Mouse (Mus musculus) kidney, embryonic 16.5 days (tissue): ENCODE data around the gene Slc25a22. TPM values are rescaled to one million over a fixed set of nuclear protein-coding genes. Genes with fewer than 3 reads are reported as not detected.
A peak's percentile ranks its signal among the peaks of the same experiment; 100 is the strongest.
"Not testable (repeated sequence)": the region's sequence is repeated elsewhere in the genome, so short reads cannot be mapped to it uniquely, and the experiment has no call there.

ENCODE experiments used
- ATAC-seq: fragments of 200-750 bp; cut with Nextera tagmentation; 2 replicates; pipeline ENCODE4 v1.8.0; 2017; ENCODE audit warnings: moderate TSS enrichment; ENCODE audit not compliant: low FRiP score, low TSS enrichment
- H3K27ac ChIP-seq: fragments of 300-500 bp; sonication (generic); 2 replicates; pipeline ENCODE4 v1.5.1; 2014; ENCODE audit warnings: low read length
- H3K27me3 ChIP-seq: fragments of 300-500 bp; sonication (generic); 2 replicates; pipeline ENCODE4 v1.6.1; 2014; ENCODE audit warnings: low read length, control low read depth, mixed read lengths; ENCODE audit not compliant: insufficient read depth
- H3K36me3 ChIP-seq: fragments of 300-500 bp; sonication (generic); 2 replicates; pipeline ENCODE4 v1.6.1; 2014; ENCODE audit warnings: low read length, control low read depth, mixed read lengths; ENCODE audit not compliant: insufficient read depth
- H3K4me1 ChIP-seq: fragments of 300-500 bp; sonication (generic); 2 replicates; pipeline ENCODE4 v1.6.1; 2014; ENCODE audit warnings: low read length, control low read depth, mixed read lengths; ENCODE audit not compliant: insufficient read depth
- H3K4me2 ChIP-seq: fragments of 300-500 bp; sonication (generic); replicated peaks from 2 replicates; pipeline ENCODE4 v1.6.1; 2014; ENCODE audit warnings: low read depth, low read length
- H3K4me3 ChIP-seq: fragments of 300-500 bp; sonication (generic); 2 replicates; pipeline ENCODE4 v1.5.1; 2014; ENCODE audit warnings: mild to moderate bottlenecking, low read length
- H3K9ac ChIP-seq: fragments of 300-500 bp; sonication (generic); replicated peaks from 2 replicates; pipeline ENCODE4 v1.6.1; 2014; ENCODE audit warnings: low read length
- H3K9me3 ChIP-seq: fragments of 300-500 bp; sonication (generic); 2 replicates; pipeline ENCODE4 v1.6.1; 2016; ENCODE audit warnings: low read length, control low read depth
- WGBS: fragments of 180-500 bp; shearing (Covaris S2); extraction: QIAGEN DNeasy Blood & Tissue Kit; methylation state at CpG from one replicate; pipeline ENCODE4 v1.1.7; 2014; 5-methylcytosine and 5-hydroxymethylcytosine counted together
- polyA plus RNA-seq: library from polyadenylated mRNA; unstranded; fragments of >200 nt; fragmentation: Nextera tagmentation; extraction: Ambion mirVana; gene quantifications from 2 replicates; pipeline ENCODE4 v1.2.1, GENCODE M21; 2015

Slc25a22 gene
- polyA plus RNA-seq, 1 experiment from 2014 or later: 33.2 TPM

DNA sequence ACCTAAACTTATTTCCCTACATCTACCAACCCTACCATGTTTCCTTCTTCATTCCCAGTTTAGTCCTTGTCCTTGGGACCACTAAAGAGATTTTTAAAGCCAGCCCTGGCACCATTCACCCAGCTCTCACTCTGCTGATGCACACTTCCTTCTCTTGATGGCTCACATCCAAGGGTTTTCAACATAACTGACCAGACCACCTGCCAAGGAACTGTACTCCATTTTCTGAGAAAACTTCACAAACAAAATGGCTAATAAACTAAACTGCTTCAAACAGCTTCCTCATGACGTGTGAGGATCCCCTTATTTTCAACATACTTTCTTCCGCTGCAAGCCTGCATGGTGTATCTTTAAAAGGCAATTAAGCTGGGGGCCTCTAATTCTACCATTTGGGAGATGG is 15.9 kb upstream of the Slc25a22 start:
- Histone ChIP-seq H3K4me1 (peaks cover 16% of the 10 kb centered on the region), H3K27me3 (no peaks in the 10 kb centered on the region), H3K9me3 (no peaks in the 10 kb centered on the region), H3K9ac (no peak overlapping the region), H3K4me2 (no peak overlapping the region), H3K4me3 (no peak overlapping the region), H3K27ac (no peak overlapping the region), H3K36me3 (peaks cover 31% of the 10 kb centered on the region)
- ATAC-seq: no peak
- WGBS: 78% methylated on average over 2 of the region's 2 CpGs

GRCm38 (mm10) chr7:141451928-141452327 is 14.2 kb upstream of the Slc25a22 start:
- H3K4me3 ChIP-seq: no peak overlapping the region
- no peaks in the 10 kb centered on the region for H3K27me3 ChIP-seq
- H3K27ac ChIP-seq: no peak overlapping the region
- peaks cover 21% of the 10 kb centered on the region for H3K4me1 ChIP-seq
- no peak for ATAC-seq
- peaks cover 33% of the 10 kb centered on the region for H3K36me3 ChIP-seq
- H3K9me3 ChIP-seq: no peaks in the 10 kb centered on the region
- no peak overlapping the region; the same call in 1 of the 2 replicates for H3K9ac ChIP-seq
- H3K4me2 ChIP-seq: no peak overlapping the region

GRCm38 (mm10) chr7:141447110-141447991 is 9.7 kb upstream of the Slc25a22 start, which contains the start of gene Rplp2:
Gene Rplp2 (plus strand): TSS chr7:141447370.
- peak within 1 kb of the TSS; percentile 93 for H3K9ac ChIP-seq
- peak within 1 kb of the TSS; percentile 88 for H3K4me3 ChIP-seq
- H3K27me3 ChIP-seq: no peaks in the 10 kb centered on the region
- peaks cover 33% of the 10 kb centered on the region for H3K36me3 ChIP-seq
- H3K4me1 ChIP-seq: peaks cover 23% of the 10 kb centered on the region
- peak within 1 kb of the TSS; percentile 90 for H3K27ac ChIP-seq
- H3K4me2 ChIP-seq: peak within 1 kb of the TSS; percentile 83
- under 1% methylated on average over 63 of the region's 63 CpGs for WGBS
- no peaks in the 10 kb centered on the region for H3K9me3 ChIP-seq
- ATAC-seq: peak; percentile 87

GRCm38 (mm10) chr7:141446374-141446773 is 8.7 kb upstream of the Slc25a22 start:
- not testable (repeated sequence) for H3K4me2 ChIP-seq

DNA sequence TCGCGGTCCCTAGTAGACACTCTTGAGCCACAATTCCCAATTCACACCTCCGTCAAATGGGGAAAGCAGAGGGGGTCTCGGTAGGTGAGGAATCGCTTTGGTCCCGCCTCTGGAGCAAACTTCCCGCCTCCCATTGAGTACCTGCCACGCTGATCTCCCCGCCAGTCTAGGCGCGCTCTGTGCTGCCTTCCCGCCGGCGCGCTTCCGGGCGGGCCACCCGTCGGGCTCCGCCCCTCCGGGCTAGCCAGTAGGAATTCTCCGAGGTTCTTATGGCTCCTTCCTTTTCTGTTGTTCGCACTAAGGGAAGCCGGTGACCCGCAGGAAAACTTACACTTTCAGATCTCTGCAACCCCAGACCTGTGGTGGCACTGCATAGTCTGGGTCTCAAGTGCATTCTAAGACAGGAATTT is 6.1 kb upstream of the Slc25a22 start, which contains the start of gene Pidd1:
Gene Pidd1, minus strand, starts transcription at position 198 of the 410 bp plus-strand sequence.
- no peaks in the 10 kb centered on the region for H3K9me3 ChIP-seq
- H3K27ac ChIP-seq: peak within 1 kb of the TSS; percentile 68; the same call in 1 of the 2 replicates
- H3K4me2 ChIP-seq: peak within 1 kb of the TSS; percentile 89
- H3K36me3 ChIP-seq: peaks cover 16% of the 10 kb centered on the region; the same call in 1 of the 2 replicates
- H3K9ac ChIP-seq: peak within 1 kb of the TSS; percentile 66
- under 1% methylated on average over 25 of the region's 25 CpGs for WGBS
- peak; percentile 57 for ATAC-seq
- H3K4me3 ChIP-seq: peak within 1 kb of the TSS; percentile 54
- H3K4me1 ChIP-seq: peaks cover 29% of the 10 kb centered on the region
- H3K27me3 ChIP-seq: no peaks in the 10 kb centered on the region

More at GRCm38 (mm10) chr7:141446374-141446773, 8.7 kb upstream of the Slc25a22 start:
- not testable (repeated sequence) for H3K9me3 ChIP-seq, H3K27ac ChIP-seq, H3K27me3 ChIP-seq, ATAC-seq, H3K9ac ChIP-seq, H3K4me3 ChIP-seq
- WGBS: 84% methylated on average over 3 of the region's 3 CpGs
- Histone ChIP-seq H3K4me1 (peaks cover 31% of the 10 kb centered on the region), H3K36me3 (peaks cover 24% of the 10 kb centered on the region)

DNA sequence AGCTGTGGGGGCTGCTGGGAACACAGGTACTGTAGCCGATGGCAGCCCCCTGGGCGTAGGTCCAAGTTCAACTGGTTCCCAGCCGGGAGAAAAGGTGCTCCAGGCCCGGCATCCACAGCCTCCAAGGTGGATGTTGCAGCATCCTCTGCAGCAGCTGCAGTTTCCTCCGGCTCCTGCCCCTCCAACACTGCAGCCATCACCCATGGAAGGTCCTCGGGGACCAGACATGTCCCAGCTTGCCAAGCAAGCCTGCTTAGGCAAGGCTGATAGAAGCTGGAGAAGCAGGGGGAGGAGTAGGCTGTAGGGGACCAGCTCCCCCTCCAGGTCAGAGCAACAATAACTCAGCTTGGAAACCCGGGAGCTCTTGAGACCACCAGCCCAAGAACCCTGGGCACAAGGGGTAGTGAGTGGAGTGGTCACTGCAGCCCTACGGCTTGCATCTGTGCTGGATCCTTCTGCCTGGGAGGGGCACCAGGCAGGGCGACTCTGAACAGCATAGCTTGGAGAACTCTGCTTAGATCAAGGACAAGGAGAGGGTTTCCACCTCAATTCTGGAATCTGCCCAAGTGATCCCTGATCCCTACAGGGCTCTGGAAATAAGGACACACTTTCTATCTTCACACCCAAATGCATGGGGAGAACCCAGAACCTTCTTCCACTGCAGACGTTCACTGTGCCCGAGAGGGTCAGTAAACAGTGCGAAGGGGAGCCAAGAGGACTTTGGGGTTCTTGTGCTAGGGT is 5.6 kb upstream of the Slc25a22 start:
- peaks cover 18% of the 10 kb centered on the region; the same call in 1 of the 2 replicates for H3K36me3 ChIP-seq
- whole genome bisulfite sequencing: 15% methylated on average over 12 of the region's 12 CpGs
- peak overlapping the region; percentile 52; the same call in 1 of the 2 replicates for H3K27ac ChIP-seq
- H3K4me2 ChIP-seq: peak overlapping the region; percentile 89
- no peaks in the 10 kb centered on the region for H3K27me3 ChIP-seq
- H3K4me1 ChIP-seq: peaks cover 24% of the 10 kb centered on the region
- no peak; the same call in 1 of the 2 replicates for ATAC-seq
- H3K4me3 ChIP-seq: peak overlapping the region; percentile 54
- peak overlapping the region; percentile 66 for H3K9ac ChIP-seq
- H3K9me3 ChIP-seq: no peaks in the 10 kb centered on the region

- Histone ChIP-seq H3K9me3 (no peaks in the 10 kb centered on the region), H3K36me3 (peaks cover 19% of the 10 kb centered on the region; the same call in 1 of the 2 replicates), H3K4me3 (peak overlapping the region; percentile 54; the same call in 1 of the 2 replicates), H3K9ac (peak overlapping the region; percentile 66), H3K4me2 (peak overlapping the region; percentile 89), H3K27ac (no peak overlapping the region), H3K27me3 (no peaks in the 10 kb centered on the region), H3K4me1 (peaks cover 22% of the 10 kb centered on the region)
- ATAC-seq: no peak
- WGBS: 93% methylated on average over 13 of the region's 13 CpGs
Measured at GRCm38 (mm10) chr7:141442199-141442598, 4.5 kb upstream of the Slc25a22 start.

DNA sequence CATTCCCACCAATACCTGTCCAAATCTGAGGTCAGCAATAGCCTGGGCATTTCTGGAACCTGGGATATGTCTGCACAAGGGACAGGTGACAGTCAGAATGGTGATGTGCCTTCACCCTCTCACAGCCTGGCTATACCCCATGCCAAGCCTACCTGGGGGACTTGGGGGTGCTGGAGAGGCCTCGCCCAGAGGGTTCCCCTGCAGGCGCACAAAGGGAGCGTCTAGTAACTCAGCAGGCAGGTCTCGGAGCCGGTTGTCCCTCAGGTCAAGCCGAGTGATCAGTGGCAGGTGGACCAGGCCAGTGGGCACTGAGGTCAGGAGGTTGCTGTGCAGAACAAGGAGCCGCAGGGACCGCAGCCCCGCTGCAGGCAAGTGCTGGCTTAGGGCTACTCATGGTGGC is 3.8 kb upstream of the Slc25a22 start:
- H3K27me3 ChIP-seq: no peaks in the 10 kb centered on the region
- ATAC-seq: no peak
- peaks cover 29% of the 10 kb centered on the region for H3K4me1 ChIP-seq
- H3K9ac ChIP-seq: no peak overlapping the region
- H3K4me3 ChIP-seq: no peak overlapping the region
- WGBS: 88% methylated on average over 9 of the region's 9 CpGs
- H3K36me3 ChIP-seq: peaks cover 19% of the 10 kb centered on the region; the same call in 1 of the 2 replicates
- H3K4me2 ChIP-seq: no peak overlapping the region
- H3K9me3 ChIP-seq: no peaks in the 10 kb centered on the region
- no peak overlapping the region for H3K27ac ChIP-seq

DNA sequence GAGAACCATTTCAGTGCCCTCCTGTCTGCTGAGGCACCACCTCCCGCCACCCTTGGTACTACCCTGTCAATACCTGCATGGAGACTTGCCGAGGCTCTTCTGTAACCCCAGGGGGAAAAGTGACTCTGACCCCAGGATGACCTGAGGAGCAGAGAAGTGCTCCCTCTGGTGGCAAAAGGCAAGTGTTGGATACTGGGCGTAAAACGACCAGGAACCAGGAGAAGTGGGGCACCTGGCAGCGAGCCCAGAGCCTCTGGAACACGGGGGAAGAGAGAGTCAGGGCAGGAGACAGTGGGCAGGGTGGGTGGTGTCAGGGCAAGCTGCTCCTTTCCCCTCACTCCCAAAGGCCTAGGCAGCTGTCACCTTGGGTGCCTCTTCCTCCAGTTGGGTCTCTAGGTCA is 2.9 kb upstream of the Slc25a22 start:
- Histone ChIP-seq H3K4me1 (peaks cover 37% of the 10 kb centered on the region), H3K36me3 (peaks cover 19% of the 10 kb centered on the region; the same call in 1 of the 2 replicates), H3K27me3 (no peaks in the 10 kb centered on the region), H3K4me2 (no peak overlapping the region), H3K9ac (no peak overlapping the region), H3K4me3 (no peak overlapping the region), H3K9me3 (no peaks in the 10 kb centered on the region), H3K27ac (no peak overlapping the region)
- WGBS: 36% methylated on average over 6 of the region's 6 CpGs
- no peak for ATAC-seq
